Mouse (Mus musculus): ENCODE measurements at regions not wholly inside any gene's neighbourhood (a gene's known extent, or its start where the extent isn't known, plus 50 kb on each side); places are given as distances from the start of the nearest gene placed in this dataset.
A peak's percentile ranks its signal among the peaks of the same experiment; 100 is the strongest.

DNA sequence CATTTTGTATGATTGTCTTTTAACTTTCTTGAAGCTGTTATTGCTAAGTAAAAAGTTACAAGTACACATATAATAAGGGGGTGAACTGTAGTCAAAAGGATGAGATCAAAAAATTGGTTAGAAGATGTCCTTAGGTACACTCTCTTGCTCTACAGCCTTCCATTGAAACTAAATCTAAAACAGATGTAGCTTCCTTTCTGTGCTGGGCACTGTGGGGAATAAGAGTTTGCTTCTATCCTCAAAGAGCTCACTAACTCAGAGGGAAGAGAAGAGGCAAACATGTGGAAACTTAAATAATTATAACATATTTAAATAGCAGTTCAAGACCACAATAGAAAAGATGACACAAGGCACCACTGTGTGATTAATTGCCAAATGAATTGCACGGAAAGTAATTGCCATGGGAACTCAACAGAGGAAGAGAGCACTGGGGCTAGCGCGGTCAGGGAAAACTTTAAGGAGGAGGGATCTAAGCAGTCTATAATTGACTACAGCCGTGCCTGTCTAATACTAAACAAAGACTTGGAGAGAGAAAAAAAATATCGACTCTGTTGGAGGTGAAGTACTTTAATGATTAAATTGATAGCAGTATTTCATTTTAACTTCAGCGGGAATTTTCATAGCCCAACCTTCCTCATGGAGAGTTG is 57.9 kb upstream of the Ammecr1 start:
- Histone ChIP-seq H3K27ac (no peak overlapping the region), H3K36me3 (no peaks in the 10 kb centered on the region), H3K4me3 (no peak overlapping the region), H3K9ac (no peak overlapping the region), H3K4me1 (no peaks in the 10 kb centered on the region), H3K9me3 (no peaks in the 10 kb centered on the region), H3K4me2 (no peak overlapping the region), H3K27me3 (no peaks in the 10 kb centered on the region)
- no peak for ATAC-seq (ENCODE audit: borderline replicate concordance, extremely low read depth, low FRiP score, low TSS enrichment)
- 68% methylated on average over 6 of the region's 6 CpGs for WGBS

DNA sequence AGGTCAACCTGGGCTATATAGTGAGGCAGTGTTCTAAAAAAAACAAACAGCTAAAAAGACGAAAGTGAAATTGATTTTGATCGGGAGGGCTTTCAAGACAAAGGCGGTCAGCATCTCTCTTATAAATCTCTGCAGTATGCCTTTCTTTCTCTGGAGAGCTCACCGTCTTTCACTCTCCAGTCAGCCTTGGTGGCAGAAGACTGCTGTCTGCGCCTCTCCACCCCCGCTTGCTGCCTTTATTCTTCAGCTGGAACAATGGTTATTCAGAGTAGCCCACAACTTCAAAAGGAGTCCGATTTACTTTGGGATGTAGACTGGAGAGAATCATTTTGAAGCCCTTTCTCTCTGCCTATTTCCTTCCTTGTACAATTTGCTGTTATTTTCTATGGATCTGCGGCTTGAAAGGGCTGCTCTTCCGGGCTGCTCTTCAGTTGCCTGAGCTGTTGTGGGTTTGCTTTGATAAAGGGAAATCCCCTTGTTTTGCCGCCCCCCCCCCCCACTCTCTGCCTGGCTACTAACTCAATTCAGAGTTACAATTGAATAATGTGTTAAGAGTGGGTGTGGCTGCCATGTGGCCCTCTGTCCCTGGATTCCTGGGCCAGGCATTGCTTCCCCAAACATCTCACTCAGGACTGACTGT is 64.0 kb upstream of the Ammecr1 start:
- Histone ChIP-seq H3K27me3 (0 out of 2 replicates have a peak, but pooled peaks cover 4% of the 10 kb centered on the region), H3K4me3 (no peak overlapping the region), H3K27ac (no peak overlapping the region), H3K36me3 (no peaks in the 10 kb centered on the region), H3K4me1 (no peaks in the 10 kb centered on the region), H3K9me3 (no peaks in the 10 kb centered on the region), H3K9ac (no peak overlapping the region), H3K4me2 (0 out of 2 replicates have a peak overlapping the region, but pooled peaks have one; percentile 8)
- no peak for ATAC-seq (ENCODE audit: borderline replicate concordance, extremely low read depth, low FRiP score, low TSS enrichment)
- WGBS, result 32% methylated on average over 10 of the region's 10 CpGs

DNA sequence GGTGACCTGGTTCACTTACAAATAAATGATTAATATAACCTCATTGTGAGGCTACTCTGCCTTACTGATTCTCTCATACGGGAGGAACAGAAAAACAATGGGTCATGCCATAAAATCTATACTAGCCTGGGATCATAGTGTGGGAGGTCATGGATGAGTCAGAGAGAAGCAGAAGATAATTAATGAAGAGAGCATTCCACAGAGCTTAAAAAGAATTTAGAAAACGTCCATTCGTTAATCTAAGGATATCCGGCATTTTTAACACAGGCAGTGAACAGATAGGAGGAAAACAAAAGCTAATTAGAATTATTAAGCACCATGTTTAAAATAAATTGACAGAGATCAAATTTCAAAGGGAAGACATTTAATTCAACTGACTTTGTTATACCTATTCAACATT is 59.5 kb upstream of the Rtl9 start:
- Histone ChIP-seq H3K9me3 (no peaks in the 10 kb centered on the region), H3K9ac (no peak overlapping the region), H3K4me2 (no peak overlapping the region), H3K36me3 (no peaks in the 10 kb centered on the region), H3K27me3 (no peaks in the 10 kb centered on the region), H3K4me1 (no peaks in the 10 kb centered on the region), H3K27ac (no peak overlapping the region), H3K4me3 (no peak overlapping the region)
- no peak for ATAC-seq (ENCODE audit: borderline replicate concordance, extremely low read depth, low FRiP score, low TSS enrichment)
- 49% methylated on average over 4 of the region's 4 CpGs for WGBS

DNA sequence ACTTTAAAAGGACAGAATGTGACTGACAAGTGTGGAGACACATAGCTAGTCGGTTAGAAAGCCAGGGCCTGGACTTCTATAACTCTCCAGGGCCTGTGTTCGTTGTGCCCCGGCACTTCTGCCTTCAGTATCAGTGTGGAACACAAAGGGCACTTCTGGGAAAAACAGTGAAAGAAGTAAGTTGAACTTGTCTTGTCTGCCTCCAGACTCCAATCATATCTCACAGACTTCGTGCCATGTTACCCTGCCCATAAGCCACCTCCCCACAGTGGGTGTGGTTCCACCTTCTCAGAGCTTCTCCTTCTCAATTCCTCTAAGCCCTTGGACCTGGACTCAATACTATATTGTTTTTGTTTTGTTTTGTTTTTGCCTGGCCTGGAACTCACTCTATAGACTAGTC is 55.1 kb upstream of the Rtl9 start:
- H3K9ac ChIP-seq, result no peak overlapping the region
- H3K27ac ChIP-seq, result no peak overlapping the region
- H3K4me3 ChIP-seq, result no peak overlapping the region
- no peaks in the 10 kb centered on the region for H3K27me3 ChIP-seq
- no peaks in the 10 kb centered on the region for H3K9me3 ChIP-seq
- H3K4me2 ChIP-seq, result no peak overlapping the region
- no peak for ATAC-seq (ENCODE audit: borderline replicate concordance, extremely low read depth, low FRiP score, low TSS enrichment)
- no peaks in the 10 kb centered on the region for H3K4me1 ChIP-seq
- 93% methylated on average over 4 of the region's 4 CpGs for WGBS
- no peaks in the 10 kb centered on the region for H3K36me3 ChIP-seq

DNA sequence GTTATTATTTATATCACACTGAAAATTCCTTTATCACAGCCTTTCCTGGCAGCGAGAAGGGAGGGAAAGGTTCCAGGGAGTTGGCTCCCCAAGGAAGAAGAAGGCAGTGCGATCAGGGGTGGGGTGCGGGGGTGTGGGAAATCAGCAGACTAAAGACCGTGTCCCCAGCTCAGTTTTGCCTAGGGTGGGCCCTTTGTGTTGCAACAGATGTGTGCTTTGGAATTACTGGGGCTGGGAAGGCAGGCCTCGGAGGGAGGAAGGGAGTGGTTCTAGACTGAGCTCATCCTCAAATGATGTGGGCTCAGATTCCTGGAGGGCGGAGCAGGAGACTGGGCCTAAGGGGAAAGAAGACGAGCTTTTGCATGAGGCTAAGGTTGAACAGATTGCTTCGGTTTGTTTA is 53.1 kb upstream of the Rtl9 start:
- no peak overlapping the region for H3K4me2 ChIP-seq
- 61% methylated on average over 8 of the region's 8 CpGs for whole genome bisulfite sequencing
- H3K4me3 ChIP-seq, result no peak overlapping the region
- no peak overlapping the region for H3K27ac ChIP-seq
- no peaks in the 10 kb centered on the region for H3K27me3 ChIP-seq
- no peaks in the 10 kb centered on the region for H3K9me3 ChIP-seq
- ATAC-seq (ENCODE audit: borderline replicate concordance, extremely low read depth, low FRiP score, low TSS enrichment), result no peak
- no peaks in the 10 kb centered on the region for H3K36me3 ChIP-seq
- no peak overlapping the region for H3K9ac ChIP-seq
- H3K4me1 ChIP-seq, result no peaks in the 10 kb centered on the region
